Mouse (Mus musculus): ENCODE results near the gene Rassf1.

GRCm38 (mm10) chr9:107581584-107581983, 30.2 kb downstream of the Rassf1 start:
- TF ChIP-seq CTCF (IDR thresholded peaks at IDR 0.05; ENCODE audit: control insufficient read depth, insufficient read depth, insufficient replicate concordance, low read depth, low read length): no peak
- TF ChIP-seq POLR2A (IDR thresholded peaks at IDR 0.05; ENCODE audit: control insufficient read depth, low read depth, low read length): no peak

Measured in testis, adult 2 months (tissue).